Mouse (Mus musculus): ENCODE data around the gene Ccdc126. TPM values are rescaled to one million over a fixed set of nuclear protein-coding genes. Genes with fewer than 3 reads are reported as not detected.

Ccdc126 gene
- polyA plus RNA-seq, 1 experiment: 4.0 TPM

GRCm38 (mm10) chr6:49354613-49355012 is 35.5 kb downstream of the Ccdc126 start:
- Histone ChIP-seq H3K9me3 (replicated peaks; ENCODE audit: control insufficient read depth, insufficient read depth, low read length, poor library complexity, severe bottlenecking) (no peaks in the 10 kb centered on the region), H3K4me1 (ENCODE audit: control insufficient read depth, insufficient read depth, low read length) (no peaks in the 10 kb centered on the region)
- no peak for TF ChIP-seq EP300 (IDR thresholded peaks at IDR 0.05; ENCODE audit: insufficient read depth, low read depth, low read length)
- no peak for TF ChIP-seq POLR2A (IDR thresholded peaks at IDR 0.05; ENCODE audit: insufficient read depth, low read length)
- TF ChIP-seq CTCF (IDR thresholded peaks at IDR 0.05; ENCODE audit: low read depth, low read length): no peak

GRCm38 (mm10) chr6:49355171-49355570 is 36.1 kb downstream of the Ccdc126 start:
- no peaks in the 10 kb centered on the region for H3K27me3 ChIP-seq (ENCODE audit: control insufficient read depth, insufficient read depth, low read length, poor library complexity, severe bottlenecking)
- H3K27ac ChIP-seq (ENCODE audit: insufficient read depth, low read length): no peak overlapping the region
- no peaks in the 10 kb centered on the region for H3K9me3 ChIP-seq (replicated peaks; ENCODE audit: control insufficient read depth, insufficient read depth, low read length, poor library complexity, severe bottlenecking)
- no peaks in the 10 kb centered on the region for H3K36me3 ChIP-seq (ENCODE audit: control insufficient read depth, insufficient read depth, low read length, poor library complexity, severe bottlenecking)
- no peaks in the 10 kb centered on the region for H3K4me1 ChIP-seq (ENCODE audit: control insufficient read depth, insufficient read depth, low read length)
- no peak overlapping the region for H3K4me3 ChIP-seq (ENCODE audit: low read depth, low read length)
- H3K9ac ChIP-seq (ENCODE audit: low read depth, poor library complexity, severe bottlenecking): no peak overlapping the region
- no peak for TF ChIP-seq EP300 (IDR thresholded peaks at IDR 0.05; ENCODE audit: insufficient read depth, low read depth, low read length)
- no peak for TF ChIP-seq POLR2A (IDR thresholded peaks at IDR 0.05; ENCODE audit: insufficient read depth, low read length)
- TF ChIP-seq CTCF (IDR thresholded peaks at IDR 0.05; ENCODE audit: low read depth, low read length): peak; percentile 41

More at GRCm38 (mm10) chr6:49354613-49355012, 35.5 kb downstream of the Ccdc126 start:
- H3K27ac ChIP-seq (ENCODE audit: insufficient read depth, low read length): no peak overlapping the region
- H3K9ac ChIP-seq (ENCODE audit: low read depth, poor library complexity, severe bottlenecking): no peak overlapping the region
- no peaks in the 10 kb centered on the region for H3K36me3 ChIP-seq (ENCODE audit: control insufficient read depth, insufficient read depth, low read length, poor library complexity, severe bottlenecking)
- H3K27me3 ChIP-seq (ENCODE audit: control insufficient read depth, insufficient read depth, low read length, poor library complexity, severe bottlenecking): no peaks in the 10 kb centered on the region
- H3K4me3 ChIP-seq (ENCODE audit: low read depth, low read length): no peak overlapping the region

- TF ChIP-seq CTCF (IDR thresholded peaks at IDR 0.05; ENCODE audit: low read depth, low read length): no peak
- no peaks in the 10 kb centered on the region for H3K9me3 ChIP-seq (replicated peaks; ENCODE audit: control insufficient read depth, insufficient read depth, low read length, poor library complexity, severe bottlenecking)
- H3K4me1 ChIP-seq (ENCODE audit: control insufficient read depth, insufficient read depth, low read length): no peaks in the 10 kb centered on the region
- H3K36me3 ChIP-seq (ENCODE audit: control insufficient read depth, insufficient read depth, low read length, poor library complexity, severe bottlenecking): no peaks in the 10 kb centered on the region
- H3K9ac ChIP-seq (ENCODE audit: low read depth, poor library complexity, severe bottlenecking): no peak overlapping the region
- no peaks in the 10 kb centered on the region for H3K27me3 ChIP-seq (ENCODE audit: control insufficient read depth, insufficient read depth, low read length, poor library complexity, severe bottlenecking)
- no peak overlapping the region for H3K27ac ChIP-seq (ENCODE audit: insufficient read depth, low read length)
- H3K4me3 ChIP-seq (ENCODE audit: low read depth, low read length): no peak overlapping the region
Observed at GRCm38 (mm10) chr6:49360420-49360819, 41.3 kb downstream of the Ccdc126 start.

GRCm38 (mm10) chr6:49367159-49368054 is 48.3 kb downstream of the Ccdc126 start, which contains the start of gene Fam221a:
Gene Fam221a, plus strand, starts transcription at chr6:49367739.
- H3K9me3 ChIP-seq (replicated peaks; ENCODE audit: control insufficient read depth, insufficient read depth, low read length, poor library complexity, severe bottlenecking): no peaks in the 10 kb centered on the region
- no peaks in the 10 kb centered on the region for H3K27me3 ChIP-seq (ENCODE audit: control insufficient read depth, insufficient read depth, low read length, poor library complexity, severe bottlenecking)
- H3K4me1 ChIP-seq (ENCODE audit: control insufficient read depth, insufficient read depth, low read length): no peaks in the 10 kb centered on the region
- peak within 1 kb of the TSS; percentile 77 for H3K4me3 ChIP-seq (ENCODE audit: low read depth, low read length)
- H3K9ac ChIP-seq (ENCODE audit: low read depth, poor library complexity, severe bottlenecking): peak within 1 kb of the TSS; percentile 51
- no peaks in the 10 kb centered on the region for H3K36me3 ChIP-seq (ENCODE audit: control insufficient read depth, insufficient read depth, low read length, poor library complexity, severe bottlenecking)
- no peak for TF ChIP-seq CTCF (IDR thresholded peaks at IDR 0.05; ENCODE audit: low read depth, low read length)
- peak; percentile 82 for TF ChIP-seq POLR2A (IDR thresholded peaks at IDR 0.05; ENCODE audit: insufficient read depth, low read length)
- peak; percentile 58; the same call in 1 of the 2 replicates for TF ChIP-seq EP300 (IDR thresholded peaks at IDR 0.05; ENCODE audit: insufficient read depth, low read depth, low read length)
- H3K27ac ChIP-seq (ENCODE audit: insufficient read depth, low read length): peak within 1 kb of the TSS; percentile 48; the same call in 1 of the 2 replicates

- H3K27me3 ChIP-seq (ENCODE audit: control insufficient read depth, insufficient read depth, low read length, poor library complexity, severe bottlenecking): no peaks in the 10 kb centered on the region
- H3K9ac ChIP-seq (ENCODE audit: low read depth, poor library complexity, severe bottlenecking): peak overlapping the region; percentile 51
- H3K9me3 ChIP-seq (replicated peaks; ENCODE audit: control insufficient read depth, insufficient read depth, low read length, poor library complexity, severe bottlenecking): no peaks in the 10 kb centered on the region
- peak overlapping the region; percentile 24; the same call in 1 of the 2 replicates for H3K4me3 ChIP-seq (ENCODE audit: low read depth, low read length)
- H3K27ac ChIP-seq (ENCODE audit: insufficient read depth, low read length): no peak overlapping the region
- H3K36me3 ChIP-seq (ENCODE audit: control insufficient read depth, insufficient read depth, low read length, poor library complexity, severe bottlenecking): no peaks in the 10 kb centered on the region
- no peak for TF ChIP-seq POLR2A (IDR thresholded peaks at IDR 0.05; ENCODE audit: insufficient read depth, low read length)
- no peak for TF ChIP-seq EP300 (IDR thresholded peaks at IDR 0.05; ENCODE audit: insufficient read depth, low read depth, low read length)
- H3K4me1 ChIP-seq (ENCODE audit: control insufficient read depth, insufficient read depth, low read length): no peaks in the 10 kb centered on the region
Observed at GRCm38 (mm10) chr6:49368212-49368611, 49.1 kb downstream of the Ccdc126 start.

- H3K4me1 ChIP-seq (ENCODE audit: control insufficient read depth, insufficient read depth, low read length): no peaks in the 10 kb centered on the region
- no peak overlapping the region for H3K9ac ChIP-seq (ENCODE audit: low read depth, poor library complexity, severe bottlenecking)
- H3K4me3 ChIP-seq (ENCODE audit: low read depth, low read length): no peak overlapping the region
- H3K9me3 ChIP-seq (replicated peaks; ENCODE audit: control insufficient read depth, insufficient read depth, low read length, poor library complexity, severe bottlenecking): no peaks in the 10 kb centered on the region
- TF ChIP-seq EP300 (IDR thresholded peaks at IDR 0.05; ENCODE audit: insufficient read depth, low read depth, low read length) (no peak), CTCF (IDR thresholded peaks at IDR 0.05; ENCODE audit: low read depth, low read length) (no peak), POLR2A (IDR thresholded peaks at IDR 0.05; ENCODE audit: insufficient read depth, low read length) (no peak)
- H3K27me3 ChIP-seq (ENCODE audit: control insufficient read depth, insufficient read depth, low read length, poor library complexity, severe bottlenecking): no peaks in the 10 kb centered on the region; the same call in 1 of the 2 replicates
- H3K36me3 ChIP-seq (ENCODE audit: control insufficient read depth, insufficient read depth, low read length, poor library complexity, severe bottlenecking): no peaks in the 10 kb centered on the region
- no peak overlapping the region for H3K27ac ChIP-seq (ENCODE audit: insufficient read depth, low read length)
Observed at GRCm38 (mm10) chr6:49372705-49373104, 53.6 kb downstream of the Ccdc126 start.
